In genomic region chr7:51750271-51750670, GRCm38 (mm10) we compare ENCODE assay signal across 18 mouse cellular contexts.
DNase-seq lines count a peak whose midpoint lies in the region; ATAC-seq lines count a peak whose summit lies in the region.
"Had no signal": no experiment of that assay in that cellular context is flagged by ENCODE, and none has a peak within 500 bp of the region (broad histone marks: within the 10 kb centered on the region; RNA-seq: fewer than 3 reads in every experiment).

No protein-coding gene starts in this region.

- H3K4me2 ChIP-seq in hindbrain, embryonic 13.5 days, result peak overlapping the region; percentile 45; the same call in 1 of the 2 replicates
- H3K4me2 ChIP-seq in midbrain, embryonic 13.5 days (replicated peaks), result peak overlapping the region; percentile 54; the same call in 1 of the 2 replicates
- H3K4me2 ChIP-seq: embryonic facial prominence, embryonic 15.5 days; heart, embryonic 15.5 days; limb, embryonic 13.5 days; stomach, embryonic 15.5 days had no signal

- H3K36me3 ChIP-seq in hindbrain, embryonic 13.5 days, result no peaks in the 10 kb centered on the region
- H3K36me3 ChIP-seq in midbrain, embryonic 13.5 days, result no peaks in the 10 kb centered on the region
- H3K36me3 ChIP-seq: embryonic facial prominence, embryonic 15.5 days; heart, embryonic 15.5 days; limb, embryonic 13.5 days; stomach, embryonic 15.5 days had no signal

- ATAC-seq in hindbrain, embryonic 13.5 days (ENCODE audit: low FRiP score), result no peak
- ATAC-seq in midbrain, embryonic 13.5 days, result no peak
- ATAC-seq: intestine, embryonic 16.5 days; Patski had no signal

- 0 out of 2 replicates have a peak, but pooled peaks cover 2% of the 10 kb centered on the region for H3K27me3 ChIP-seq in hindbrain, embryonic 13.5 days
- H3K27me3 ChIP-seq in midbrain, embryonic 13.5 days, result no peaks in the 10 kb centered on the region
- H3K27me3 ChIP-seq: CH12.LX; embryonic facial prominence, embryonic 15.5 days; heart, embryonic 15.5 days; limb, embryonic 13.5 days; Patski; stomach, embryonic 15.5 days had no signal

- H3K4me3 ChIP-seq in hindbrain, embryonic 13.5 days, result no peak overlapping the region
- H3K4me3 ChIP-seq in midbrain, embryonic 13.5 days (replicated peaks), result no peak overlapping the region
- H3K4me3 ChIP-seq: embryonic facial prominence, embryonic 15.5 days; heart, embryonic 15.5 days; limb, embryonic 13.5 days; stomach, embryonic 15.5 days had no signal

- H3K9me3 ChIP-seq in hindbrain, embryonic 13.5 days, result no peaks in the 10 kb centered on the region
- no peaks in the 10 kb centered on the region for H3K9me3 ChIP-seq in midbrain, embryonic 13.5 days
- H3K9me3 ChIP-seq: embryonic facial prominence, embryonic 15.5 days; heart, embryonic 15.5 days; limb, embryonic 13.5 days; stomach, embryonic 15.5 days had no signal

- H3K27ac ChIP-seq in hindbrain, embryonic 13.5 days, result peak overlapping the region; percentile 93
- peak overlapping the region; percentile 97 for H3K27ac ChIP-seq in midbrain, embryonic 13.5 days
- H3K27ac ChIP-seq: embryonic facial prominence, embryonic 15.5 days; heart, embryonic 15.5 days; limb, embryonic 13.5 days; macrophage; stomach, embryonic 15.5 days had no signal

- H3K9ac ChIP-seq in hindbrain, embryonic 13.5 days, result peak overlapping the region; percentile 3; the same call in 1 of the 2 replicates
- H3K9ac ChIP-seq in midbrain, embryonic 13.5 days (replicated peaks), result peak overlapping the region; percentile 46
- H3K9ac ChIP-seq: embryonic facial prominence, embryonic 15.5 days; heart, embryonic 15.5 days; limb, embryonic 13.5 days; stomach, embryonic 15.5 days had no signal

- 82% methylated on average over 1 of the region's 1 CpGs for WGBS in hindbrain, embryonic 13.5 days
- WGBS in midbrain, embryonic 13.5 days, result 90% methylated on average over 1 of the region's 1 CpGs

- H3K4me1 ChIP-seq in hindbrain, embryonic 13.5 days (replicated peaks), result peaks cover 36% of the 10 kb centered on the region
- peaks cover 44% of the 10 kb centered on the region for H3K4me1 ChIP-seq in midbrain, embryonic 13.5 days (replicated peaks)
- H3K4me1 ChIP-seq: heart, embryonic 15.5 days; stomach, embryonic 15.5 days had no signal

- peak; percentile 11 for DNase-seq in heart, adult 11 months
- no peak for DNase-seq in heart, adult 8-10 months (ENCODE audit: low spot score)
- DNase-seq in lung, postnatal 25 days (ENCODE audit: low spot score), result no peak
- DNase-seq in adrenal gland, postnatal 36 days, result no peak
- DNase-seq in right cerebral cortex, adult 18-20 months, result no peak
- DNase-seq: kidney, postnatal 4 days; lung, adult 18-20 months; thymus, postnatal 14 days had no signal
